Mouse (Mus musculus) heart, adult 2 months (tissue): ENCODE measurements around the gene Cdkn2c. TPM values are rescaled to one million over a fixed set of nuclear protein-coding genes. Genes with fewer than 3 reads are reported as not detected.

Experiments used
- DNase-seq, 2 experiments: peaks; one replicate each; pipeline ENCODE4 v3.0.0; 2021
- H3K27ac ChIP-seq: fragments of 200-600 bp; 2 replicates; pipeline ENCODE4 v1.8.1; 2022
- H3K27me3 ChIP-seq: fragments of 200-500 bp; 2 replicates; pipeline ENCODE4 v1.6.1; 2012; ENCODE audit warnings: mild to moderate bottlenecking, low read length, inconsistent platforms, mixed read lengths; ENCODE audit not compliant: control insufficient read depth, insufficient read depth
- H3K36me3 ChIP-seq: fragments of 200-500 bp; 2 replicates; pipeline ENCODE4 v1.6.1; 2012; ENCODE audit warnings: low read length, inconsistent platforms; ENCODE audit not compliant: control insufficient read depth, insufficient read depth
- H3K4me1 ChIP-seq: fragments of 200-500 bp; 2 replicates; pipeline ENCODE4 v1.6.1; 2011; ENCODE audit warnings: low read length; ENCODE audit not compliant: control insufficient read depth, insufficient read depth
- H3K4me3 ChIP-seq: fragments of 200-600 bp; 2 replicates; pipeline ENCODE4 v1.8.1; 2022
- H3K79me2 ChIP-seq: fragments of 200-500 bp; replicated peaks from 2 replicates; pipeline ENCODE4 v1.6.1; 2012; ENCODE audit warnings: mild to moderate bottlenecking, inconsistent platforms, low read length, moderate library complexity, mixed read lengths; ENCODE audit not compliant: control insufficient read depth, insufficient read depth
- H3K9ac ChIP-seq: fragments of 200-500 bp; 2 replicates; pipeline ENCODE4 v1.6.1; 2012; ENCODE audit warnings: low read depth, mild to moderate bottlenecking, control low read depth, inconsistent platforms, low read length, mixed read lengths
- CTCF ChIP-seq: fragments of 200-600 bp; IDR thresholded peaks from 2 replicates; pipeline ENCODE4 v1.8.1; 2022; ENCODE audit warnings: antibody characterized with exemption, mild to moderate bottlenecking, moderate library complexity
- EP300 ChIP-seq: fragments of 200-500 bp; IDR thresholded peaks from 2 replicates; pipeline ENCODE4 v1.6.1; 2011; ENCODE audit warnings: low read depth, low read length, control low read depth; ENCODE audit not compliant: insufficient read depth
- POLR2A ChIP-seq: fragments of 200-500 bp; IDR thresholded peaks from 2 replicates; pipeline ENCODE4 v1.6.1; 2011; ENCODE audit warnings: mild to moderate bottlenecking, low read depth, low read length, control low read depth; ENCODE audit not compliant: insufficient read depth
- WGBS: fragments of 180-500 bp; shearing (Covaris S2); methylation state at CpG from one replicate; pipeline ENCODE4 v1.1.7; 2018; 5-methylcytosine and 5-hydroxymethylcytosine counted together
- intact Hi-C: fragments of 180-260 bp; cut with DNase I; formaldehyde crosslinking; loops from one replicate; pipeline ENCODE4 v1.15.1; 2025
- polyA plus RNA-seq: library from polyadenylated mRNA; depleted of rRNA; stranded (reverse); fragments of >200 nt; gene quantifications from 2 replicates; pipeline ENCODE4 v1.2.3, GENCODE M21; 2012
- total RNA-seq, 2 experiments: library from RNA; stranded (reverse); gene quantifications; 2 replicates each; pipeline ENCODE4 v1.2.3; 2021

The Cdkn2c gene
- total and polyA plus RNA-seq, 3 experiments, result 6.3 to 14.5 (median 11.0) TPM

DNA sequence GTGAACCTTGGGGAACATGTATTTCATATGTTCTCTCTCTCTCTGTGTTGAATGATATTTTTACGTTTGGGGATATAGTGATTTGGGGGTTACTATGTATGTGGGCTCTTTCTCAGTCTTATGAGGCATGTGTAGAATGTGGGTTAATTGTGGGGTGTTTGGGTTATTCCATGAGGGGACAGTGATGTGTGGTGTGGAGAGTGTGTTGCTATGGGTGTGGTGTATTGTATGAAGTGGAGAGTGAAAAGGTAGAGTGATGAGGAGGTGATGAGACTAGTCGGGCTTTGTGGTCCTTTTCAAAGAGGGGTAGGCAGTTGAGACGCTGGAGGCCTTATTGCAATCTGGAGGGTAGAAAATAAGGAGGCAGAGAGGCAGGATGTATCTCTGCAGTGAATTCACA lies 10.2 kb upstream of the Cdkn2c start:
- Histone ChIP-seq H3K27me3 (no peaks in the 10 kb centered on the region), H3K9ac (peak overlapping the region; percentile 88), H3K27ac (peak overlapping the region; percentile 93), H3K4me1 (peaks cover 2% of the 10 kb centered on the region), H3K79me2 (peaks cover 3% of the 10 kb centered on the region; the same call in 1 of the 2 replicates), H3K4me3 (peak overlapping the region; percentile 88), H3K36me3 (peaks cover 2% of the 10 kb centered on the region; the same call in 1 of the 2 replicates)
- WGBS, result under 1% methylated on average over 3 of the region's 3 CpGs
- no peak for TF ChIP-seq CTCF
- TF ChIP-seq POLR2A, result no peak
- no peak for TF ChIP-seq EP300
- intact Hi-C loops, result loop anchor here (10.0 kb wide), 1 partner anchor 392 kb away; the partner anchor contains the start of gene Eps15
- DNase-seq, result no peak

DNA sequence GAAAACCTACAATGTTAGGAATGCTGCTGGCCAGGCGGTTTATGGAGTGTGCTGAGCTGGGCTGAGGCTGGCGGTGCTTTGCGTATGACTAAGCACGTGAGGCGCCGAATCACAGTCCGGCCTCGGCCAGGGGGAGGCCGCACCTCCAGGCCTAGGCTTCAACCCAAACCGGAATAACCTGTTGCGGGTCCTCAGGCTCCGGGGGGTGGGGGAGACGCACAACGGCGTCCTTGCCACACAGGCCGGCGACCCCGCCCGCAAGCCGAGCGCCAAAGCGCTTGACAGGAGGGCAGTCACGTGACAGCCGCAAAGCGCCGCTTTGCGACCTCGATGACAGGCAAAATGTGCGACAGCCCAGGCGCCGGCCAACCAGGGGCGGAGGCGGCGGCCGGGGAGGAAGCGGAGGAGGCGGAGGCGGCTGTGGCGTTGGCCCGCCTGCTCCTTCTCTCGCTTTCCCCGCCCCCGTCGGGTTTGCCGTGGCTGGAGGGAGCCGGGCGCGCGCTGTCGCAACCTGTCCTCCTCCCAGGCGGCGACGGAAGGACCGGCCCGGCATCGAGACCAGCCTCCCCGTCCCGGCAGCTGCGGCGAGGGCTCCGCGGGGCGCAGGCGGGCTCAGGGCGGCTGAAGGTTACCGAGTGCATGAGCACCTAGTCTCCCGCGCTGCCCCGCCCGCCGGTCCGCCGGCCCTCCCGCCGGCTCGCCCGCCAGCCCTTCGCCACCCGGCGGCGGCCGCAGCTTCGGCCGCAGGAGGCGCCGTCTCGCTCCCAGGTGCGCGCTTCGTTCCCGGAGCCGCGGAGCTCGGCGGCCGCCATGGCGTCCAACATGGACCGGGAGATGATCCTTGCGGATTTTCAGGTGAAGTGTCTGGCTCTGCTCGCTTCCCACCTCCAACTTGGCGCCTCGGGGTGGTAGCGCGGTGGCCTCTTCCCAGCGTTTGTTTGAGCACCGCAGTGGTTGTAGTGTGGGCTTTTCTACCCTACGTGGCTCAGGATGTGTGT lies 9.5 kb upstream of the Cdkn2c start, which contains the start of gene Faf1:
TSS of gene Faf1 (plus strand) at position 371 of the 998 bp plus-strand sequence.
- WGBS, result under 1% methylated on average over 107 of the region's 107 CpGs
- peak within 1 kb of the TSS; percentile 93 for H3K27ac ChIP-seq
- no peak for TF ChIP-seq EP300
- TF ChIP-seq POLR2A, result peak; percentile 91
- TF ChIP-seq CTCF, result peak; percentile 59
- H3K36me3 ChIP-seq, result peaks cover 2% of the 10 kb centered on the region; the same call in 1 of the 2 replicates
- intact Hi-C loops, result loop anchor here (1.0 to 10.0 kb wide), 2 partner anchors 10 to 392 kb away; partner anchors contain the start of gene Eps15
- peak within 1 kb of the TSS; percentile 88 for H3K4me3 ChIP-seq
- no peaks in the 10 kb centered on the region for H3K27me3 ChIP-seq
- peak; percentile 99 for DNase-seq
- H3K4me1 ChIP-seq, result peaks cover 2% of the 10 kb centered on the region
- peak within 1 kb of the TSS; percentile 88 for H3K9ac ChIP-seq
- H3K79me2 ChIP-seq, result peaks cover 3% of the 10 kb centered on the region; the same call in 1 of the 2 replicates

DNA sequence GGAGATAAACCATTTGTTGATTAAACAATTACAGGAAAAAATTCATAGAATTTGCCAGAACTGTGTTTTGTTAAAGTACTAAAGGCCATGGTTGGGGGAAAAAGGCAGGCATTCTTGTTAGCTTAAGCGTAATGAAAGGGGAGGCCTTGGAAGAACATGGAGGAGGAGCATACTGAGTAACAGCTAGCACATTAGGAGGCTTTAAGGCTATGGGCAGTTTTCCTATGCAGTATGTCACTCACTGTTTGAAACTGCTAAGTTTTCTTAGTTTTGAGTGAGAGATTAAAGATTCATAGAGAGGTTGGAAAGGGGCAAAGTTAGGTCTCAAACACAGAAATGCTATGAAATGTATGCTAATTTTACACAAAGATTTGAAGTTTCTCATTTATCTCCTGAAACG lies 7.1 kb upstream of the Cdkn2c start:
- peaks cover 2% of the 10 kb centered on the region; the same call in 1 of the 2 replicates for H3K36me3 ChIP-seq
- H3K79me2 ChIP-seq, result no peaks in the 10 kb centered on the region
- no peaks in the 10 kb centered on the region; the same call in none of the 2 replicates for H3K4me1 ChIP-seq
- no peak overlapping the region for H3K4me3 ChIP-seq
- no peaks in the 10 kb centered on the region for H3K27me3 ChIP-seq
- TF ChIP-seq POLR2A (no peak), EP300 (no peak), CTCF (no peak)
- H3K9ac ChIP-seq, result no peak overlapping the region
- 82% methylated on average over 2 of the region's 2 CpGs for WGBS
- no peak for DNase-seq
- intact Hi-C loops, result loop anchor here (10.0 kb wide), 1 partner anchor 389 kb away; the partner anchor contains the start of gene Eps15
- no peak overlapping the region for H3K27ac ChIP-seq

DNA sequence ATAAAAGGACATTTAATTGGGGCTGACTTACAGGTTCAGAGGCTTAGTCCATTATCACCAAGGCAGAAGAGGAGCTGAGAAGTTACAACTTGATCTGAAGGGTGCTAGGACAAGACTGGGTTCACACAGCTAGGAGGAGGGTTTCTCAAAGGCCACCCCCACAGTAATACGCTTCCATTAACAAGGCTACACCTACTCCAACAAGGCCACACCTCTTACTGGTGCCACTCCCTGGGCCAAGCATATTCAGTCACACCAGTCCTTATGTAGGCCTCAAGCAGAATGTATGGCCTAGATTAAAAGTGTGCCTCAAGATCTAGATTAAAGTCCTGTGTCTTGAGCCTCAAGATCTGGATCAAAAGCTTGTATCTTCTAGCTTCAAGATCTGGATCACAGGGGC lies 5.0 kb upstream of the Cdkn2c start:
- no peak overlapping the region for H3K4me3 ChIP-seq
- no peak overlapping the region for H3K9ac ChIP-seq
- H3K4me1 ChIP-seq, result no peaks in the 10 kb centered on the region; the same call in 1 of the 2 replicates
- no peak for TF ChIP-seq CTCF
- no peak for TF ChIP-seq POLR2A
- no peak for TF ChIP-seq EP300
- no peaks in the 10 kb centered on the region for H3K27me3 ChIP-seq
- no peaks in the 10 kb centered on the region; the same call in 1 of the 2 replicates for H3K79me2 ChIP-seq
- no peak overlapping the region for H3K27ac ChIP-seq
- WGBS, result 83% methylated on average over 1 of the region's 1 CpGs
- no peak for DNase-seq
- intact Hi-C loops, result loop anchor here (10.0 kb wide), 1 partner anchor 387 kb away; the partner anchor contains the start of gene Eps15
- H3K36me3 ChIP-seq, result peaks cover 2% of the 10 kb centered on the region; the same call in 1 of the 2 replicates

DNA sequence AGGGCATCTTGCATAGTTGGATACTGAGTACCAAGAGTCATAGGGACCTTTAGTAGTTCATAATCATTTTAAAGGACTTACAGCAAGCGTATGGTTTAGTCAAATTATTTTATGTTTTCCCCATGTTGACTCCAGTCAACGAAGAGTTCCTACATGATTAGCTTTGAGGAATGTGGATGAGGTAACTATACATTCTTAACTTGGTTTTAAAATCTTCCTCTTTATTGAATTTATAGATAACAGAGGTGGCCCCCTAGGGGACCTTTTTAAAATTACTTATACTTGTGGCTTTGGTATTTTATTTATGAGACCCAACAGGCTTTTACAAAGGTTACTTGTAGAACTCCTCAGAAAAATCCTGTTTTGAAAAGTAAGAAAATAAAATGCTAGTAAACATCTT lies 3.2 kb upstream of the Cdkn2c start:
- Histone ChIP-seq H3K4me1 (no peaks in the 10 kb centered on the region; the same call in 1 of the 2 replicates), H3K27me3 (no peaks in the 10 kb centered on the region), H3K9ac (no peak overlapping the region), H3K79me2 (no peaks in the 10 kb centered on the region; the same call in 1 of the 2 replicates), H3K4me3 (no peak overlapping the region), H3K27ac (no peak overlapping the region), H3K36me3 (peaks cover 2% of the 10 kb centered on the region; the same call in 1 of the 2 replicates)
- no peak for DNase-seq
- 51% methylated on average over 2 of the region's 2 CpGs for WGBS
- intact Hi-C loops, result loop anchor here (10.0 kb wide), 1 partner anchor 385 kb away; the partner anchor contains the start of gene Eps15
- peak; percentile 65 for TF ChIP-seq CTCF
- no peak for TF ChIP-seq POLR2A
- no peak for TF ChIP-seq EP300
